Mouse (Mus musculus): ENCODE data around the gene Syt14. TPM values are rescaled to one million over a fixed set of nuclear protein-coding genes. Genes with fewer than 3 reads are reported as not detected.

The Syt14 gene
- total and polyA plus RNA-seq, 3 experiments, result not detected

- in situ Hi-C loops (cut with MboI; ENCODE audit: low pct_ligation_motif_present, low pct_unique_long_range_greater_than_20kb, low sequenced_read_pairs), result no loop called here
- no peak for DNase-seq (ENCODE audit: extremely low read depth)
These were observed 134.1 kb downstream of the Syt14 start for GRCm38 (mm10) chr1:192901516-192901915.

GRCm38 (mm10) chr1:192900913-192901312 is 134.7 kb downstream of the Syt14 start:
- H3K4me2 ChIP-seq (ENCODE audit: insufficient read depth, low read depth, poor library complexity, severe bottlenecking), result no peak overlapping the region
- peaks cover 3 to 6% of the 10 kb centered on the region in 2 experiments; a peak in 3 of 4 replicates for H3K4me1 ChIP-seq (ENCODE audit: control insufficient read depth in 1 of 2, insufficient read depth in 2 of 2)
- no peaks in the 10 kb centered on the region for H3K36me3 ChIP-seq (replicated peaks in 1 of 2; ENCODE audit: control insufficient read depth in 1 of 2, insufficient read depth in 1 of 2, low read length in 1 of 2)
- H3K27ac ChIP-seq (ENCODE audit: insufficient read depth, low read depth), result no peak overlapping the region
- TF ChIP-seq MAX (IDR thresholded peaks at IDR 0.05; ENCODE audit: low read length) (no peak), UBTF (IDR thresholded peaks at IDR 0.05; ENCODE audit: low read depth, low read length) (no peak), EP300 (IDR thresholded peaks at IDR 0.05; ENCODE audit: low read length) (no peak), MAZ (IDR thresholded peaks at IDR 0.05; ENCODE audit: low read depth, low read length) (no peak), CHD1 (IDR thresholded peaks at IDR 0.05; ENCODE audit: low read depth, low read length) (no peak), TBP (conservative IDR thresholded peaks at IDR 0.05; ENCODE audit: low read depth, low read length) (no peak), ETS1 (conservative IDR thresholded peaks at IDR 0.05; ENCODE audit: low read depth, low read length) (no peak)
- H3K79me2 ChIP-seq (replicated peaks; ENCODE audit: control insufficient read depth, extremely low read depth, insufficient read depth, poor library complexity, severe bottlenecking), result no peaks in the 10 kb centered on the region
- no peaks in the 10 kb centered on the region for H3K9me3 ChIP-seq (replicated peaks; ENCODE audit: low read length)
- dilution Hi-C loops (cut with MboI; ENCODE audit: extremely low pct_ligation_motif_present, extremely low pct_unique_long_range_greater_than_20kb, low sequenced_read_pairs) (no loop called here), in situ Hi-C loops (cut with MboI; ENCODE audit: low pct_ligation_motif_present, low pct_unique_long_range_greater_than_20kb, low sequenced_read_pairs) (no loop called here)
- DNase-seq (ENCODE audit: extremely low read depth), result no peak
- no peak overlapping the region for H3K9ac ChIP-seq (ENCODE audit: insufficient read depth, low read depth)
- H3K27me3 ChIP-seq (replicated peaks), result no peaks in the 10 kb centered on the region
- no peak overlapping the region for H3K4me3 ChIP-seq (replicated peaks in 1 of 3; ENCODE audit: low read depth in 2 of 3, low read length in 2 of 3, poor library complexity in 1 of 3)

More at GRCm38 (mm10) chr1:192901516-192901915, 134.1 kb downstream of the Syt14 start:
- H3K4me3 ChIP-seq (replicated peaks in 1 of 3; ENCODE audit: low read depth in 2 of 3, low read length in 2 of 3, poor library complexity in 1 of 3), result no peak overlapping the region
- dilution Hi-C loops (cut with MboI; ENCODE audit: extremely low pct_ligation_motif_present, extremely low pct_unique_long_range_greater_than_20kb, low sequenced_read_pairs), result no loop called here
- H3K27me3 ChIP-seq (replicated peaks), result no peaks in the 10 kb centered on the region
- H3K4me2 ChIP-seq (ENCODE audit: insufficient read depth, low read depth, poor library complexity, severe bottlenecking), result no peak overlapping the region
- H3K36me3 ChIP-seq (replicated peaks in 1 of 2; ENCODE audit: control insufficient read depth in 1 of 2, insufficient read depth in 1 of 2, low read length in 1 of 2), result no peaks in the 10 kb centered on the region
- H3K27ac ChIP-seq (ENCODE audit: insufficient read depth, low read depth), result no peak overlapping the region
- peaks cover 3 to 6% of the 10 kb centered on the region in 2 experiments; a peak in 3 of 4 replicates for H3K4me1 ChIP-seq (ENCODE audit: control insufficient read depth in 1 of 2, insufficient read depth in 2 of 2)
- H3K9ac ChIP-seq (ENCODE audit: insufficient read depth, low read depth), result no peak overlapping the region
- H3K79me2 ChIP-seq (replicated peaks; ENCODE audit: control insufficient read depth, extremely low read depth, insufficient read depth, poor library complexity, severe bottlenecking), result no peaks in the 10 kb centered on the region
- TF ChIP-seq USF1 (IDR thresholded peaks at IDR 0.05; ENCODE audit: low read depth, low read length) (no peak), RCOR1 (conservative IDR thresholded peaks at IDR 0.05; ENCODE audit: low read depth, low read length) (no peak), KAT2A (IDR thresholded peaks at IDR 0.05; ENCODE audit: insufficient replicate concordance, low read length) (no peak), GABPA (IDR thresholded peaks at IDR 0.05; ENCODE audit: insufficient replicate concordance, low read depth, low read length) (no peak), JUND (conservative IDR thresholded peaks at IDR 0.05; ENCODE audit: low read depth, low read length) (no peak), TBP (conservative IDR thresholded peaks at IDR 0.05; ENCODE audit: low read depth, low read length) (no peak), MAZ (IDR thresholded peaks at IDR 0.05; ENCODE audit: low read depth, low read length) (no peak), MYC (IDR thresholded peaks at IDR 0.05; ENCODE audit: low read depth, low read length) (no peak)
- no peaks in the 10 kb centered on the region for H3K9me3 ChIP-seq (replicated peaks; ENCODE audit: low read length)

- dilution Hi-C loops (cut with MboI; ENCODE audit: extremely low pct_ligation_motif_present, extremely low pct_unique_long_range_greater_than_20kb, low sequenced_read_pairs), result no loop called here
These were observed 136.8 kb downstream of the Syt14 start for GRCm38 (mm10) chr1:192898742-192899141.

More at GRCm38 (mm10) chr1:192898742-192899141, 136.8 kb downstream of the Syt14 start:
- TF ChIP-seq SIN3A (IDR thresholded peaks at IDR 0.05; ENCODE audit: low read length), result no peak
- no peak for TF ChIP-seq ZNF384 (IDR thresholded peaks at IDR 0.05; ENCODE audit: low read depth, low read length)
- H3K4me2 ChIP-seq (ENCODE audit: insufficient read depth, low read depth, poor library complexity, severe bottlenecking), result no peak overlapping the region
- H3K9me3 ChIP-seq (replicated peaks; ENCODE audit: low read length), result no peaks in the 10 kb centered on the region
- in situ Hi-C loops (cut with MboI; ENCODE audit: low pct_ligation_motif_present, low pct_unique_long_range_greater_than_20kb, low sequenced_read_pairs), result no loop called here
- peaks cover 3 to 6% of the 10 kb centered on the region in 2 experiments; a peak in 3 of 4 replicates for H3K4me1 ChIP-seq (ENCODE audit: control insufficient read depth in 1 of 2, insufficient read depth in 2 of 2)
- H3K79me2 ChIP-seq (replicated peaks; ENCODE audit: control insufficient read depth, extremely low read depth, insufficient read depth, poor library complexity, severe bottlenecking), result no peaks in the 10 kb centered on the region
- DNase-seq (ENCODE audit: extremely low read depth), result no peak
- H3K27ac ChIP-seq (ENCODE audit: insufficient read depth, low read depth), result no peak overlapping the region
- H3K9ac ChIP-seq (ENCODE audit: insufficient read depth, low read depth), result no peak overlapping the region
- no peak overlapping the region for H3K4me3 ChIP-seq (replicated peaks in 1 of 3; ENCODE audit: low read depth in 2 of 3, low read length in 2 of 3, poor library complexity in 1 of 3)
- no peaks in the 10 kb centered on the region for H3K36me3 ChIP-seq (replicated peaks in 1 of 2; ENCODE audit: control insufficient read depth in 1 of 2, insufficient read depth in 1 of 2, low read length in 1 of 2)
- no peaks in the 10 kb centered on the region for H3K27me3 ChIP-seq (replicated peaks)
